Mouse (Mus musculus): ENCODE measurements around the gene Llgl2.
A peak's percentile ranks its signal among the peaks of the same experiment; 100 is the strongest.

Gene Llgl2

DNA sequence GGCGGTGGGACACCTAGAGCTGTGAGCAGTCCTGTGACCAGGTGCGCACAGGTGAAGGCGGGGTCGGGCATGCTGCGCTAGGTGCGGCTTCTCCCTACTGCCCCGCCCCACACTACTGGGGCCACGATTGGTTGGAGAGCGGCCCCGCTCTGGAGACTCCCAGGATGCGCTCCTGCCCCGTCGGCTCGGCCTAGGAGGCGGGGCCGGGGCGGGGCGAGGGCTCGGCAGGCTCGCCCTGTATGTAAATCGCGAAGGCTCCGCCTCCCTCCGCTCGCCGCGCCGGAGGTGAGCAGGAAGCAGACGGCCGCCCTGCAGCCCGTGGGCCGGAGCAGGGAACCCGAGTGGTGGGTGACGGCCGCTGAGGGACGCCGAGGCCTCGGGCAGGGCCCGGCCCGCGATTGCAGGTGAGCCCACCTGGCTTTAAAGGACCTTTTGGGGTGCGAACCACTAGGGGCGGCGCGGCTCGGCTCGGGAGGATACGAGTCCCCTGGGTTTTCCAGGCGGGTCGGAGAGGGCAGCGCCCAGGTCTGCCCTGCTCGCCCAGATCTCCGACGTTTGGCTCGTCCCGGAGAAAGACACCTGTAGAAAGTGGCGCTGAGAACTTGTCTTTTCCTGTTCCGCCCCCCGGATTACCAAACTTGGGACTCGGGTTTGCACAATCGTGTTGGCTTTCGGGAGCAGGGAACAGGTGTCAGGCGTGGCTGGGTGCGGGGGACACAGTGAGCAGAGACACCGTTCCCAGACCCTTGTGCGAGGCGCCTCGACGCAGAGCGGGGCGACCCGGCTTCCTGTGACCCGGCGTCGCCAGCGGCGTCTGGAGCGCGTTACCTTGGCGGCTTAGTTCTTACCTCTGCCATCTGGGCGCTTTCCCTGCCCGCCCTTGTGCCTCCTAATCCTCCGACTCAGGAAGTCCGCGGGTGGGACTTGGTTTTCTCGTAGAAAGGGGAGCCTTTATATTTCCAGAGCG, at the start of gene Llgl2:
Llgl2 (plus strand) TSS at position 276 of the 967 bp plus-strand sequence.
- DNase-seq: peak; percentile 88

DNA sequence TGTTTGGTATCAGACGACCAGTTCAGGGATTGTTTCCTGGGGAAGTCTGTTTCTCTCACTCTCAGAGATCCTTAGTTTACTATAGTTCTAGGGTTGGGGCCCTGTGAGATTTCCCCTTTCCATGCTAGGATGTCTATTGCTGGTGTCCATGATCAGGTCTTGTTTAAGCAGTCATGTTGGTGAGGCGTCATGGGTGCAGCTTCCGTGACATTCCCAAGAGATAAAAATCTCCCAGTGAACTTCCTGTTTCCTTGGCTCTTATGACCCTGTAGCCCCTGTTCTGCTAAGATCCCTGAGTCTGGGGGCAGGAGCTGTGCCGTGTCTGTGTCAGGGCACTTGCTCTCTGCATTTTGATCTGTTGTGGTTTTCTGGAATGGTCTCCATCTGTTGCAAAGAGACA, 49.2 kb upstream of the Llgl2 start:
- DNase-seq: no peak

DNA sequence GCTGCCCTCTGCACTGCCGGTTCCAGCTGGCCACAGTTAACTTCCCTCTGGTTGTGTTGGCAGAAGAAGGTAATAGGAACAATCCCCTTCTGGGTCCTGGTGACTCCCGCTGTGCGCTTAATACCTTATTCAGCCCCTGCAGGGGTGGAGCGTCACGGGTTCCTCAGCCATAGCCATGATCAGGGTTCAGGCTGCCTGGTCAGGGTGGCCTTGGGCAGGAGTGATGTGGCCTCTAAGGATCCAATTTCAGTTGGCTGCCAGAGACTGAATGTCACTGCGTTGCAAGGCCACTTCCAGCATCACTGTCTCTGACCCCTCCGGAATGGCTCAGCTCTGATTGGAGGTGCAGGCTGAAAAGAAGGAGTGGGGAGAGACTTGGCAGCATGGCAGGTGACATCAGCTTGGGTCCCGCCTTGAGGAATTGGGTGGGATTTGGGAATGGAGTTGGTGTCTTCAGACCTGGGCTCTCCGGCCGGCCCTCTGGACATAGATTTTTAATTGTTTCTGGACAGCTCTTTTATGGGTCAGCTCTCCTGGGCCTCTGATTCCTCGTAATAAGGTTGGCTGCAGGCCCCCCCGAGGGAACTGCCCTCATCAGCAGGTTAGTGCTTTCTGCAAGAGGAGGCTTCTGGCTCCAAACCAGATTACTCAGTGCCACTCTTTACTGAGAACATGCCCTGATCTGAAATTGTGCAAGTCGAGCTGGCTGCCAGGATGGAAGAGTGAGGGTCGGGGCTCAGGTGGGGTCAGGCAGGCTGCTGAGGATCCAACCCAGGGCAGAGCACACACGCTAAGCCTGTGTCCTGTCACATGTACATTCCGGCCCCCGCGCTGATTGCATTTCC, 47.8 kb upstream of the Llgl2 start:
- DNase-seq: peak; percentile 70

DNA sequence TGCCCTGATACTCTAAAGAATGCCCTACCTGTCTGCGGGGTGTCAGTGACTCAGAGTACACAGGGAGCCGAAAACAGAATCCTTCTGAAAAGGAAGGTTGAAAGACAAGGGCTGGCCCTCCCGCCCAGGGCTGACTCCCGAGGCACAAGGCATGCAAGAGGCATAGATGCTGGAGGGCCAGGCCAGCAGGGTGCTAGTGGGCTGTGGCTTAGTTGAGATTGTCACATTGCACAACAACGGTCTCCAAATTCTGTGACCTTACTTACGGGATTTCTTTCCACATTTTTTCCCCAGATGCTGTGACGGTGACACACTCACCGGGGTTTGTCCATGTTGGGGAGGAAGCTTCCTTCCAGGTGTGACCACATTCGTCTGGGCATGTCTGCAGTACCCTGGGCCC, 46.9 kb upstream of the Llgl2 start:
- DNase-seq: no peak

DNA sequence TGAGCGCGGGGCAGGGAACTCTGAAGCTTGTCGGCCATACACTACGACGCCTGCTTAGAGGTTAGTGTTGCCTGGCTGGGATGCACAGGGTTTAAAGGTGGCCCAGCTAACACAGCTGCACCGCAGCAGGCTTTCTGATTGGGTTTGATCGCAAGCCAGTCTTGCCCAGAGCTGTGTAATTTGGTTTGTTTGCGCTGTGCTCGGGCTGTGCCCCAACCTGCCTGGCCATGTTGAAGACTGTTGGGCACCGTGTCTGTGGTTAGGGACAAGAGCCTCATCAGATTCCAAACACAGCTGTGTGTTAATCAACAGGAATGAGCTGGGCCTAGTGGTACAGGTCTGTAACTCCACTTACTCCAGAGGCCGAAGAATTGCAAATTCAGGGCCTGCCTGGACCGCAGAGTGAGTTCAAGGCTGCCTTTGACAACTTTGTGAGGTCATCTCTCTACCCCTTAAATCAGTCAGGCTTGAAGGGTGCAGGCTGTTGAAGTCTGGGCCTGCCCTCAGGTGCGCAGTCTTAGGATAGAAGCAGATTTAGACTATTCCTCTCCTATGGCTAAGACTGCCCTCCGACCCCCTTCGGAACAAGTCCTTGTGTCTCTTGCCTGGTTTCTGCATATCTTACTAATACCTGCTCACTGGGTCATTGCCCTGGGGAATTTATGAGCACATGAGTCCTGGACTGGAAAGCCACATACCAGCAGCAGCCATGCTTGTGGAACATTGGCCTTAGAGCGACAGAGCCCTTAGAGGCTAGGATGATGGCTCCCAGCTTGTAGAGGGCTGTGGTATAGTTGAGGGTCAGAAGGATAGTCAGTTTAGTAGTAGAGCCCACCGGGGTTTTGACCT, 46.1 kb upstream of the Llgl2 start:
- no peak for DNase-seq

DNA sequence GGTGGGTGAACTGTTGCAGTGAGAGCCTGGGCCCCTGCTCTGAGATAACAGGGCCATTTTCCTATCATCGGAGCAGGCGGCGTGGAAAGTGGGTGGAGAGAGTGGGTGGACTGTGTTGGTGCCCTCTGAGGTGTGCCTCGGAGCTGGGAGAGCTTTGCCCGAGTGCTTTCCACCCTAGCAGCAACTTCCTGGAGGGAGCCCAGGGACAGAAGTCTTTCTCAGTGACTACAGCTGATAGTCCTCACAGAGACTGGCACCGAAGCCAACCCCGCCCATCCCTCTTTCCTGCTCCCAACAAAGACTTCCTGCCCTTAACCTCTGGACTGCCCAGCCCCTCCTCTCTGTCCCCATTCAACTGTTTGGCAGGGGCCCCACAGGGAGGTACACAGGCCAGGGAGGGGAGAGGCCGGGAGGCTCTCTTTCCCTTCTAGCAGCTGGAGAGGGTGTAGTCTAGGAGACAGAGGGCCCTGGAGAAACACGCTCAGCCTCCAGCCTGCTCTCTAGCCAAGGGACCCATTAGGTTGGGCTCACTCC, 44.7 kb upstream of the Llgl2 start:
- peak; percentile 51 for DNase-seq

DNA sequence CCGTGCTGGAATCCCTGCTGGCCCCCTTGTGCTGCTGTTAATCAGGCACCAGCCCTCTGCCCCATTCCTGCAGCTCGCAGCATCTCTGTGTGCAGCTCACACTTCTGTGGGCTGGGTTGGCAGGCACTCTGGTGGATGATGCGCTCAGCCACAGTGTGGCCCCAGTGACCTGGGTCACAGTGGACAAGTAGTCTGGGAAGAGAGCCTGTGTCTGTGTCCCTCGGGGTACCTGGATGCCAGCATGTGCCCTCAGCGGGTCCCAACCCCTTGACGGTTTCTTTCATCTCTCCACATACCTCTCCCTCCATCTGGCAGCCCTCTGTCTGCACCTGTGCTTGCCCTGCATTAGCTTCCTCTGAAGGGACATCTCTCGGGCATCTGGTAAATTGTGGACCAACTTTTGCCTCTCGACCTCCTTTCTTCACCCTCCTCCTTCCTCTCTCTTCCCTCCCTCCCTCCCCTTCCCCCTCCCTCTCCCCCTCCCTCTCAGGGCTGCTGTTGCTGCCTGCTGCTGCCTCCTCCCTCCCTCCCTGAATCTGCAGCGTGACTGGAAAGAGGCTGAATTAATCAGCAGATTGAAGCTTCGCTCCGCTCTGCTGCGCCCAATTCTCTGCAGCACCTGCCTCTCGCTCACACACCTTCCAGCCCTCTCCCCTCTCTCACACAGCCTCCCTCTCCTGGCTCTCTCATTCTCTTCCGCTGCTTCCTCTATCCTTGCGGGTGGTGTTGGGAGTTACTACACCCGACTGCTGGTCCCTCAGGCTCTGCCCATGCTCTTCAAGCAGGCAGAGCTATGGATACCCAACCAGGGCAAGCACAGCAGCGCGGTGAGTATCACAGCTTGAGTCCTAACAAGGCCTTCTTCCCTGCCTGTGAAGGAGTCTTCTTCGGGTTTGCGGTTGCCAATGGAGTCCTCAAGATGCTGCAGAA, 43.4 kb upstream of the Llgl2 start:
- peak; percentile 26 for DNase-seq

DNA sequence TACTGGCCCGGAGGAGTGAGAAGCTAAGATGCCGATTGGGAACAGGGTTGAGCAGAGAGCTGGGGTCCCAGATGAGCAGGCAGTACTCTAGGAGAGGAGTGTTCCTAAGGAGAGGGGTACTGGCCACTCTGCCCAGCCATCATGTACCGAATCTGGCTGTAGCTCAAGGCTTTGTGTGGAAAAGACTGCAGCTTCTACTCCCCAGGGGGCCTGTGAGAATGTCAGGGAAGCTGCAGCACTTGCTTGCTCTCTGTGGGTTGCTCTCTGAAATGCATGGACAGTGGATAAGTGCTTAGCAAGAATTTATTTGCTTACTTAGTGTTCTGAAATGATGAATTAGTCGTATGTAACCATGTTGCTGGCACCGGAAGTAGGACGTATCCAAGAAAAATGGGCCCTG, 37.4 kb upstream of the Llgl2 start:
- DNase-seq: no peak

DNA sequence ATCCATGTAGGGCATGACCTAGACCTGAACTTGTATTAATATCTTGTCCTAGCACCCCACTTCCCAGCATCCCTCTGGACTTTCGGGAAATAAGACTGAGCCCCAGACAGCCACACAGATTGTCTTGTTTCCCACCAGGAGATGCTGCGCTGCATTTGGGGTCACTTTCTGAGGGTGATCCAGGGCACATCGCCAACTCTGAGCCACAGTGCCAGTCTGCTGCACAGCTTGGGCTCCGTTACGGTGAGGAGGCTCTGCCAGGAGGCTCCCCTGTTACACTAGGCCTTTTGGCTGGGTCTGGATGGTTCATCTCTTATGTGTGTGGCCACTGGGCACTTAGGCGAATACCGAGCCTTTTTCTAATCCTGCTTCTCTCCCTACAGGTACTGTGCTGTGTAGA, 34.1 kb upstream of the Llgl2 start:
- peak; percentile 82 for DNase-seq

DNA sequence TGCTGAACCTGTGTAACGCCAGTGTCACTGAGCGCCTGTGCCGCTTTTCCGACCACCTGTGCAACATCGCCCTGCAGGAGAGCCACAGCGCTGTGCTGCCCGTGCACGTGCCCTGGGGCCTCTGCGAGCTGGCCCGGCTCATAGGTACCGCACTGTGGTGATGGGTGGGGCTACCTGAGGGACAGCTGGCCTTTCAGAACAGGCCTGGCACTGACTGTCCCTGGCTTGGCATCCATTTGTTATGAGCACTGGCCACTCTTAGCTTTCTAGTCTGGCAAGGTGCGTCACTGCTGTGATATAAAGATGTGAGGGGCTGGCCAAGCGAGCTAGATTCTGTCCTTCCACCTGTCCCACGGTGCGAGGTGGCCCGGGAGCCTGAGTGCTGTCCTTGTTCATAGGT, 31.9 kb upstream of the Llgl2 start:
- DNase-seq: peak; percentile 82

DNA sequence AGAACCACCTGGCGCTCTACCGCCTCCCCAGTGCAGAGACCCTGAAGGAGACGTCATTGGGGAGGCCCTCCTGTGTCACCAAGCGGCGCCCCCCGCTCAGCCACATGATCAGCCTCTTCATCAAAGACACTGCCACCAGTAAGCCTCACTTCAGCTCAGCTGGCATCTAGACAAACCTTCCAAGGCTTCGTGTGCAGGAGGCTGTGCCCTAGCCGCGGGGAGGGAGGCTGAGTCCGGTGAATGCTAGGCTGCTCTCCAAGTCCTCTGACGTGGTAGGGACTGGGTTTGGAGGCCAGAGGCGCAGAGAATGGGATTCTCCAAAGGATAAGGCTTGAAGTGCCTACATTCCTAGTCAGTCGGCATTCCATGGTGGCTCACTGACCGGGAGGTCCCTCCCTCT, 31.5 kb upstream of the Llgl2 start:
- DNase-seq: peak; percentile 68

DNA sequence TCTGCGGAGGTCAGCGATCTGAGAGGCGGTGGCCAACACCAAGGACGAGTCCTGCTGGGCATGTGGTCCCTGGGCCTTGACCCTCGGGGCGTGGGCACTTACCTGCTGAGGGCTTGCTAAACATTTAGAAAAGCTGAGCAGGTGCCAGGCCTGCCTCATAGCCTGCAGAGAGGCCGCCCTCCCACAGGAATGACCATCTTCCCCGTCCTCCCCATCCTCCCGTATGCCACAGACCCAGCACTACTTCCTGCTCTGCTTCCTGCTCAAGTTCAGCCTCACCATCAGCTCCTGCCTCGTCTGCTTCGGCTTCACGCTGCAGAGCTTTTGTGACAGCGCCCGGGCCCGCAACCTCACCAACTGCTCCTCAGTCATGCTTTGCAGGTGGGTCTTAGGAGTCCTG, 27.0 kb upstream of the Llgl2 start:
- DNase-seq: no peak

DNA sequence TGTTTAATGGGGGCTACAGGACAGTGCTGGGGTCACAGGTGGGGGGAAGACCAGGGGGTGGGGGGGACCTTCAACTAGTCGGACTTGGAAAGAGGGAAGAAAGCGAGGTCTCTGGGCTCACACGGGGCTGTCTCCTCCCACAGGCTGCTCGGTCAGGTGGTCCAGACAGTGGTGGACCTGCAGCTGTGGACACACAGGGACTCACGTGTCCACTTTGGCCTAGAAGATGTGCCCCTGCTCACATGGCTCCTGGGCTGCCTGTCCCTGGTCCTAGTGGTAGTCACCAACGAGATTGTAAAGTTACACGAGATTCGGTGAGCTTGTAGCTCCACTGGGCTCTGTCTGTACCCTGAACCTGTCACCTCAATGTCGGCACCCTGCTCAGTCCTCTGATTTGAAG, 26.2 kb upstream of the Llgl2 start:
- no peak for DNase-seq

DNA sequence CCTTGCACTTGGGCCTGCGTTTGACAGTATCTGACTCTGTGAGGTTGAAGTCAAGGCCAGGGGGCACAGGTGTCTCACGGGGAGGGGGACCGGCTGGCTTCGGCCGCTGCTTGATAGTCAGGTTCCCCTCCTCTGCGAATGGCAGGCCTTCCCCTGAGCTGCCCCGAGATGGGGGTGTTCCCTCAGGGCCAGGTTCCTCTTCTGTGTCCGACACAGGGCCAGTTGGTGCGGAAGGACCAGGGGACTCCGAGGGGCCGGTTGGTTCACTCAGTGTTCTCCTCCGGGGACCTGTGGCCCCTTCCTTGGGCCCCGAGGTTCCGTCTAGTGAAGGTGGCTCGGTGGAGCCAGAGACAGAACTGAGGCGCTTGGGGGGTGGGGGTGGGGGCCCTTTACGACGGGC, 22.9 kb upstream of the Llgl2 start:
- no peak for DNase-seq

DNA sequence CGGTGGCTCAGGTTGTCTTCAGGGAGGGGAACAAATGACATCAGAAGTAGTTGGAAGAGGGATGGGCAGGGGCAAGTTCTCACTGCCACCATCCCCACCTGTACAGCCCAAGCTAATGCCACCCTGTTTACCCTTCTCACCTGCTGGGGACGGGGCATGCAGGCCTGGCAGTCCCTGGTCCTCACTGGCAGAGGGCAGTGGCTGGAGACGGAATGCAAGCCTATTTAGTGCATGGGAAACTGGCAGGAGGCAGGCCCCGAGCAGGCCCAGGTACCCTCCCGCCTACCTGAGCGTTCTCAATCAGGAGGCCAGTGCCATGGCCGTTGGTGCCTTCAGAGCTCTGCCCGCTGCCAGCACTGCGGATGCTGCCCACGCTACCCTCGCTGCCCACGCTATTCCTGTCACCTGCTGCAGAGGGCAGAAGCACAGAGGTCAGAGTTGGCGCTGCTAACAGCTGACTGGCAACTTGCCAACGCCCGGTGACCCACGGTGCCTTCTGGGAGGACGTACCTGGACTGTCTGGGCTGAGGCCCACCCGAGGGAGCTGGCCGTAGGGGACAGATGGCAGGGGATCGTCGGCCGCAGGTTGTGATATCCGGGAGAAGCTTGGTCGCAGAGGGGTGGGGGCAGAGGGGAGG, 20.7 kb upstream of the Llgl2 start:
- DNase-seq: no peak

DNA sequence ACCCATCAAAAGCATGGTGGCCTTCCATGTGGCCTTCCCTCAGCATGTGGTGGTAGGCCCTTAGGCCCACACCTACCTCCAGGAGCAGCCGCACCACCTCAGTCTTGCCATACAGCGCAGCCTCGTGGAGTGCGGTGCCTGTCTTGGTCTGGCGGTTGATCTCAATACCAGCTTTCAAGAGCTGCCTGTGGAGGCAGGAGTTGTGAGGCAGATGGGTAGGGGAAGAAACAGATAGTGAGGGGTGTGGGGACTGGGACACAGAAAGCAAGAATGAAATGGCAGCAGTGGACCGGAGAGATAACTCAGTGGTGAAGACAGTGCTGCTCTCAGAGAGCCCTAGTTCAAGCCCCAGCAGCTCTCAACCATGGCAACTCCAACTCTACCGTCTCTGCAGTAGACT, 18.8 kb upstream of the Llgl2 start:
- no peak for DNase-seq

DNA sequence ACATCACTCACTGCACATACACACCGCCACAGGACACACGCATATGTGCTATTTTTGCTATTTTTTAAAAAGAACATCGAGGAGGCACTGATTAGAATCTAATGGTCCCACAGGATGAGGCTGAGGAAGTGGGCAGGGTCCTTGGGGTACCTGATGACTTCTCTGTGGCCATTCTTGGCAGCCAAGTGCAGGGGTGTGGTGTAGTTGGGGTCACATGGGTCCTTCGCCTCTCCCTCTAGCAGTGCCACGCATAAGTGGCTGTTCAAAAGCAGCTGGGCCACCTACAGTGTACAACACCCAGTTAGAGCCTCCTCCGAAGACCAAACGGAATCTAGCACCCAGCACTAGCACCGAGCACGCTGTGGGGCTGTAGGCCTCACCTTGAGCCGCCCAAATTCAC, 17.7 kb upstream of the Llgl2 start:
- no peak for DNase-seq

DNA sequence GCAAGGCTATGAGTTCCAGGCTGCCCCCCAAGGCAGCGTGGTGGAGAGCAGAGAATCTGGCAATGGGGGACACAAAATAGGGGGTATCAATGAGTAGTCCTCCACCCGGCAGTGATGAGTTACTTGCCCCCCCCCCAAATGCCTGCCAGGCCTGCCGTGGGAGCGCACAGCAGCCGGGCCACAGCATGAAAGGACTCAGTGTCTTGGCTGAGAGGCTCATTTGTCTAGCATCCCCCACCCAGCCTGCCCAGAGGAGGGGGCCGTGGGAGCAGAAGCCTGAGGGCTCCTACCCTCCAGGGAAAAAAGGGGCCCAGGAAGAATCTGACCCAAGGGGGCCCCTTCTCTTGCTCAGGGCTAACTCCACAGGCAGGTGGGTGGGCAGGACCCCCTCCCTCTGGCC, 16.5 kb upstream of the Llgl2 start:
- no peak for DNase-seq

DNA sequence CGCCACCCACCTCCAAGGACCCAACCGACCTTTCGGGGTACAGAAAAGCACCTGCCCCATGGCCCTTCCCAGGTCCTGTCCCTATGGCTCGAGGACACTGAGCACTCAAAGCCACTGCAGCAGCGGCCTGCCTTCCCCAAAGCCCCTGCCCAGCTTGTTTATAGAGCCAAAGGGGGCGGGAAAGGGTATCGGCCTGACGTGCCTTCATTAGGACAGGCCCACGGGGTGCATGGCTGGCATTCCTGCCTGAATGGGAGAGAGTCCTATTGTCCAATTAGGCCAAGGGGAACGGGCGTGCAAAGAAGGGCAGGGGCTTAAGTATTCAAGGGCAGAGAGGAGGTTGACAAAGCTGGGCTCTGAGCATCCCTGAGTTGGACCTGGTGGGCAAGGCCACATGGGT, 15.9 kb upstream of the Llgl2 start:
- no peak for DNase-seq

DNA sequence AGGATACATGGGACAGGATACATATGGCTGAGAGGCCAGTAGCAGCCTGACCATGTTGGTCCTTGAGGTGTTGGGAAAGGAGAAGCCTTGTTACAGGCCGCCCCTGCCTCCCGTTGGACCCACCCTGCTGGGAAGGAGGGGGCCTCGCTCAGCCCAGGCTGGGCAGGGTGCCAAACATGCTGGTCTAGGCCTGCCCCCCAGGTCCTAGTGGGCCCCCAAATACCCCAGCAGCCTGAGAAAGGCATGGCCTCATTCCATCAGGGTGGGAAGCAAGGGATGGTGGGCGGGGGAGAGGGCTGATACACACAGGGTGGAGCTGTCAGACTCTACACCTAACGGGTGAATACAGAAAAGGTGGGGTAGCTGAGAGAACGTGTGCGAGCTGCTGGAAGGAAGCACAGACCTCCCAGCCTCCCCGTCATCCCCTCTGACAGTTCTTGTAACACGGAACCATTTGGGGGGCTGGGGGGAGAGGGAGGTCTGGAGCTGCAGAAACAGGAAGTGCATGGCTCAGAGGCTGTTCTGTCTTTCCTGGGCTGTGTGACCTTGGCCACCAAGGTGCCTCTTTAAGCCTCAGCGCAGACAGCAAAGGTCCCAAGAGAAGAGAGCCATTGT, 15.0 kb upstream of the Llgl2 start:
- no peak for DNase-seq
